Mouse (Mus musculus): ENCODE measurements at regions not wholly inside any gene's neighbourhood (a gene's known extent, or its start where the extent isn't known, plus 50 kb on each side); places are given as distances from the start of the nearest gene placed in this dataset.

DNA sequence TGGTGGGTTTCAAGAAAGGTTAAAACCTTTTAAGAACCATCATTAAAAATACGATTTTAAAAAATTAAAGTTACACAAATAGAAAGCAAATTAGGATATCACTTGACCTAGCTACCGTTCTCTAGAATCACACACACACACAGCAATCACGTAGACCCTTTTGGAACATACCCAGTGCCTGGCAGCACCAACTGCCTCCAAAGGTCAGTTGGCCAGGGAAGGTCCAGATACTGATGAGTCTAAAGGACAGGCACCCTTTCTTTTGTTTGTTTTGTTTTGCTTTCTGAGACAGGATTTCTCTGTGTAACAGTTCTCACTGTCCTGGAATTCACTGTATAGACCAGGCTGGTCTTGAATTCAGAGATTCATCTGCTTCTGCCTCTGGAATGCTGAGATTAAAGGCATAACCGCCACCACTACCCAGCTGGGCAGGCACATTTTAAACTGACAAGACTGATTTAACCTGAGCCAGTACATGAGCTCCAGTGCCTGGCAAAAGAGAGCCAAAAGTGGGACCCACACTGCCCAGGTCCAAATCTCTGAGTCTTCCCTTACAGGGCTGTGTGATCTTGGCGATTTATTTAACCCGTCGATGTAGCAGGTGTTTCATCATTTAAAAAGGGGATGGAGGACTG lies 353.0 kb downstream of the Pmp22 start:
- ATAC-seq (ENCODE audit: low TSS enrichment), result no peak

DNA sequence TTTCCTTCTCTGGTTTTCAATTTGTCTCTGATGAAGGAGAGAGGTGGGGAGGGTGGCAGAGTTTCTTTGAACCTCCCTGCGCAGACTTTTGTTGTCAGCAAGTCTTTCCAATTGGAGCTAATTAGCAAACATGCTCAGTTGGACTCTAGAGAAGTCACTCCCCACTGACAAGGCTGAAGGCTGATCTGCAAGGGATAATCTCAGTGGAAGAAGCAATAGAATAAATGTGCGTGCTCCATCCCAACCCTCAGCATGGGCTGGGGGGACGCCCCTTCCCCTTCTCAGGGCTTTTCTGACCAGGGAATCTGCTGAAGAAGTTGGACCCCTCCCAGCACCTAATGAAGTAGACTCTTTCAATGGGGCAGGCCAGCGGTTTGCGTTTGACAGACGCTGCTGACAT lies 353.8 kb downstream of the Pmp22 start:
- ATAC-seq (ENCODE audit: low TSS enrichment), result no peak

DNA sequence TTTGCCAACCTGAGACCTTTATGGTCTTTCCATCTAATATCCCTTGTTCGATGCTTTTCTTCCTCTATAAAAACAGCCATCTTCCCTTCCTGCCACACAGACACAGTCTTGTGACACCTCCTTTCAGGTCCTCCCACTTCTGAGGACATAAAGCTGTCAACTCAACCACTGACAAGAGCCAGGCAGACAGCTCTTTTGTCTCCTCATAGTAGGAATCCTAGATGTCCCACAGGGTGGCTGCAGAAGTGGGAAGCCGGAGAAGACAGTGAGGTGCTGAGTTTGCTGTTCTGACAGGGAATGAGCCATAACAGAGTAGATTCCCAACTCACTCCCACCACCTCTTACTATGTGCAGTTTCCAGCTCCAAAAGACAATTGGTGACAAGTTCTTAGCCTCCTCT lies 358.4 kb downstream of the Pmp22 start:
- no peak for ATAC-seq (ENCODE audit: low TSS enrichment)

DNA sequence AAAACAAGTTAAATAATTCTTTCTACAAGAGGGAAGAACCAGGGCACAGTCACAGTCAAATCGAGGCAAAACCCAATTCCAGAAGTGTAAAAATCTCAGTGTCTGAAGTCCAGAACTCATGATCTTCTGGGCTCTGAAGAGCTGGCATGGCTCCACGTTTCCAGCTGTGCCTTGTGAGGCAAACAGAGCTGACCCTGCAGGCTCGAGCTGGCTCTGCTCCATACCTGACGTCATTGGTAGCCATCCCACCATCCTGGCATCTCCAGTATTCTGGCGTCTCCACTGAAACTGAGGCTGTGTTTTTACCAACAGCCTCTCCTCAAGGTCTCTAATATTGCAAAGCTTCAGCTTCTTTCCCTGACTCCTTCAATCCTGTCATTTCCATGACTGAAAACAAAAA lies 373.4 kb downstream of the Pmp22 start:
- ATAC-seq (ENCODE audit: low TSS enrichment), result no peak

DNA sequence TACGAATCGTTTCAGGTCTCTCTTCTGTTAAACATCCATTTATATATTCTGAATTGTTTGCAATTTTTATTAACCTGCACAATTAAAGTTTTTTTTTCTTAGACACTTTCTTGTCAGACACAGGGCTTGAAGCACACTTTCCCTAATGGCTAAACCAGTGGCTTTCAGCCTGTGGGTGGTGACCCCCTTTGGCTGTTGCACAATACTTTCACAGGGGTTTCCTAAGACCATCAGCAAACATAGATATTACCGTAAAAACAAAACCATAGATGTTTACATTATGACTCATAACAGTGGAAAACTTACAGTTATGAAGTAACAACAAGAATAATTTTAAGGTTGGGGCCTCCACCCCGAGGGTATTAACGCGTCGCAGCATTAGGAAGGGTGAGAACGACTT lies 378.6 kb downstream of the Pmp22 start:
- no peak for ATAC-seq (ENCODE audit: low TSS enrichment)

DNA sequence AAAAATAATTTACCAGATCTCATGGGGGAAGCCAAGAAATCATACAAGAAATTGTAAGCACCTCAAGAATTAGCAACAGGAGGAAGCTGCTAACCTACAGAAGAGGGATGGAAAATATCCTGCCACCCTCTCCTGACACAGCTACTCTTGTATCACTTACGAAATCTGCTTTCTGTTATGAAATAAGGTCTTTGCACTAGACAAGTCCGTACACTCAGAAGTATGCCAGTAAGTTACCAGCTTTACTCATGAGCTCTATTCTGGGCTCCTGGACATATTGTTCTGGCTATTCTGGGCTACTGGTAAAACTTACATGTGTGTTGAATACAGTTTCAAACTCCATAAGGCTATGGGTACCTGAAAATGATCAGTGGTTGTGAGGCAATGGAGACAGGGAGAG lies 379.9 kb downstream of the Pmp22 start:
- ATAC-seq (ENCODE audit: low TSS enrichment), result peak; percentile 72

DNA sequence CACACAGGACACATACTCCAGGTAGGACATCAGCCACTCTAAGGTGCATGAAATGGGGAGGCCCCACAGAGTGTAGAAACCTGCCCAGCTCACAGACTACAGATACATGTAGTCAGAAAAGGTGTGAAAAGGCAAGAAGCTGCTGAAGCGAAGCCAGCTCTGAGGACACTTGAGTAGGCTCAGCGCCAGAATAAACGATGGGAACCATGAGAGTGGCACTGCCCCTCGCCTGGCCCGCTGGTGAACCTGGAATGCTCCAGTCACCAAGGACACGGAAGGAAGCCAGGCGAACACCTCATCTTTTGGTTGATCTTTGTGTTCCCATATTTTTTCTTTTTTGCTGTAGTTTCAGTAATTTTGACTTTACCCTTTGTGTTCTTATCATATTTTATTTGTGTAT lies 381.8 kb downstream of the Pmp22 start:
- ATAC-seq (ENCODE audit: low TSS enrichment), result no peak

DNA sequence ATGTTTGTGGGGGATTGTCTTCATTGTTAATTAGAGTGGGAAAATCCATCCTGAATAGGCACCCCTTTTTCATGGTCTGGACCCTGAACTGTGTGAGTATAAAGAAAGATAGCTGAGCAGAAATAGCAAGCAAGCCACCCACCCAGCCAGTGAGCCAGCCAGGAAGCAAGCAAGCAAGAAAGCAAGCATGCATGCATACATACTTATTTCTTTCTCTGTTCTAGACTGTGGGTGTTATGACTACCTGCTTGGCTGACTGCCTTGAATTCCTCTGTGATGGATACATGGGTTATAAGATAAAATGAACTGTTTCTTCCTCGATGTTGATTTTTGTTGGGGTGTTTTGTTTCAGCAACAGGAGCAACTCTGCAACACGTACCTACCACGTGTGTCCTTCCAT lies 385.8 kb downstream of the Pmp22 start:
- peak; percentile 88 for ATAC-seq (ENCODE audit: low TSS enrichment)

DNA sequence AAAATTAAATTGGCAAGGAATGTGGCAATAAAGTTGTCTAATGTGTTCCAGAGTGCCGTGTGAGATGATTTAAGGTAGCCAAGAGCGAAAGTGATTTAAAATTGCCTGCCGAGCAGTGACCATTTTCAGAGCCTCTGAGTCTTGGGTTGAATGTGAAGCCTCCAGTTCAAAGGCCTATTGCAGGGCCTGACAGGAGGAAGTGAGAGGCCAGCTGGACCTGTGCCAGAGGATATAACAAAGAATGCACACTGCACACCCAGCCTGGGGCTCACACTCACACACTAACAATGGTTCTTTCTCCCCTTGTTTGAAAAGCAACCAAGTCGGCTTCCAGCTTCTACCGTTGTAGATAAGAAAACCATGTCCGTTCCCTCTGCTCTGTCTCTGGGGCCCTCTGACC lies 390.1 kb downstream of the Pmp22 start:
- ATAC-seq (ENCODE audit: low TSS enrichment), result peak; percentile 31; the same call in 1 of the 2 replicates

DNA sequence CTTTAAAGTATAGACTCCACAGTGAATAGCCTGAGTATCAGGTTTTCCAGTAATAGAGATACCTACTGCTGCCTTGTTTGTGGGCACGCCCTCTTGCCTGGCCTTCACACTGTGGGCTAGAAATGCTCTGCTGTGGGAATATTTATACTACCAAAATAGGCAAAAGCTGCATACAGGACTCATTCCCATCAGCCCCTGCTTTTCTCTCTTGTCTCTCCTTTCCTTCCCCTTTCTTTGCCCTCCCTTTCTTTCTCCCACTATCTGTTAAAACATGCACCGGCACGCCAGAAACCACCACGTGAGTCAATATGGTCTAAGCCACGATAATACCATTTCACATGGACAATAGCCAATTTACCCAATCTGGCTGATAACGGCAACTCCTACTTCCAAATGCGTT lies 395.5 kb downstream of the Pmp22 start:
- ATAC-seq (ENCODE audit: low TSS enrichment), result no peak

DNA sequence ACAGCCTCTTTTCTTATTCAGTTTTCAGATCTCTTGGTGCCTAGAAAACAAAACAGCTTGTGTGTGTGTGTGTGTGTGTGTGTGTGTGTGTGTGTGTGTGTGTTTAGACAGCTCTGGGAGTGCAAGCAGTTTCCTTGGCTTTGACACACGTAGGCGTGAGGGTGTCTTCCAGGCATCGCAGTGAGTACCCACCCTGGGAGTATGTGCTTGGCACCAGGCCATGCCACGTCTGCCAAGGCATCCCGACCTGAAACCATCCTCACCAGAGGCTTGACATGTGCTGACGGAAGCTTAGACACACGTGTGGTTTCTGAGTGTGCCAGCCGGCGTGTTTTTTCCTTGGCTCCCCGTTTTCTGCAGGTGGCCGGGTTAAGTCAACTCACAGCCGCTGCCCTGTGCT lies 396.6 kb downstream of the Pmp22 start:
- no peak for ATAC-seq (ENCODE audit: low TSS enrichment)

DNA sequence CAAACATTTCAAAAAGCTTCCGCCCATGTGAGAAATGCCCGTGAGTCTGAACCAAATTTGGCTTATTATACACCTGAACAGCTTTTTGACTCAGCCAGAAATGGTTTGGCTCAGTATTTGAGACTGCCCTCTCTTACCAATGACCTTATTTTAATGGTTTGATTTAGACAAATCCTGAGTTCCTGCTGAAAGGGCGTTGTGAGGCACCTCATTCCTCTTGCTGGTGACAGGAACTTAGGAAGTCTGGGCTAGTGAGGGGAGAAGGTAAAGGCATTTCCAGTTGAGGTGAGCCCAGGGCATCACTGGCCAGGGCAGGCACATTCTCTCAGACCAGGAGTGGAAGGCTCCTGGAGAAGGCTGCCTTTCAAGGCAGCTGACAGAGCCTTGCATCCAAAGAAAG lies 396.1 kb downstream of the Hs3st3b1 start:
- no peak for ATAC-seq (ENCODE audit: low TSS enrichment)

DNA sequence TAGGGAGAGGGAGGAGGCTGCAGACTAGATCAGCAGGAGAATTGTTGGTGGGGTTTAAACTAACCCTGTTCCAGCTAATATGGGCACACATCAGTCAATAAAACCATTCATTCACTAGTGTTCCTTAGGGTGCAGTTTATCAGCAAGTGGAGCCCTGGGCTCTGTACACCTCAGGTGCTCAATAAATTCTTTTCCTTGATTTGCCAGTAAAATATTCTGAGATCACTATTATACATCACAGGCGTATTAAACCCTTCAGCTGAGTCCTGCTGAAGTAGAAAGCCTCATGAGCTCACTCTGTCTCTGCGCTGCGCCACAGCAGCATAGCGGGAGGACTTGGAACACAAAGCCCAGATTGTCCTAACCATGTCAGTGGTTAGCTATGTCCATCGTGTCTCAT lies 389.3 kb downstream of the Hs3st3b1 start:
- no peak for ATAC-seq (ENCODE audit: low TSS enrichment)

DNA sequence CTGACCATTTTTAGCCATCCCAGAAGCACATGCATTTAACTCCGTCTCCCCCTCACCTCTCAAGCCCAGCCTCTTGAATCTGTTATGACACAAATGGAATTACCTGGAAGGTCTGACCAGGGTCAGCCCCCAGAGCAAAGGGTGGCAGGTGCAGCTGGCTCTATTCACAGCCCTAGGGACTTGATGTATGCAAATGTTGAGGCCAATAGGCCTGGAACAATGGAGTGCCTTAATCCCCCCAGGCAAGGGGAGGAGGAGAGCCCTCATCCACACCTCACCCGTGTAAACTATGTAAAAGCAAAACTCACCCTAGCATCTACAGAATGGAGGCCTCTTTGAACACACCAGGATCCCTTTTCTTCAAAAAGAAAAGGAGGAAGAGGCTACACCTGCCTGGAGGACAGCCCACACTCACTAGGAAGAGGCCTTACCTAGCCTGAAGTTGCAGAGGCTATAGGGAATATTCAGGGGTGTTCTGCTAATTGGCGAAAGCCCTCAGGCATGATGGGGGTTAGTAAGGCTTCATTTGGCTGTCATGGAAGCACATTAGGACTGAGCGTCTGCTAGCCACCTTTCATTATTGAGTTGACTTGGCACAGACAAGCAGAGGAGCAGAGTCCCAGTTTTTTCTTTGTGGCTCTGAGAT lies 388.4 kb downstream of the Hs3st3b1 start:
- no peak for ATAC-seq (ENCODE audit: low TSS enrichment)

DNA sequence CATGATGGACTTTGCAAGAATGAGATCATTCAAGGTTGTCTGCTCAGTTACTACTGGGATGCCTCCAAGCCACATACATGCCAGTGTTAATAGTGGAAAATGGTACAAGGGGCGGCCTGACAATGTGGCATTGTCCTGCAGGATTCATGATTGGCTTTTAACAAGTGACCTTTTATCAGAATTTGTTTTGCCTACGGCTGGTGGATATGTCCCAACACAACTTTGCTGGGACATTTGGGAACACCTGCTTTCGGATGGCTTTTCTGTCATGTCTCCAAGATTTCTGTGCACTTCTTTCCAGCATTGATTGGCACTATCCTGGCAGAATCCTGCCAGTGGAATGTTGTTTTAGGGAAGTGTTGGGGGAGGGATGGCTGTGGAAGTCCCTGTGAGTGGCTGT lies 384.4 kb downstream of the Hs3st3b1 start:
- ATAC-seq (ENCODE audit: low TSS enrichment), result no peak

DNA sequence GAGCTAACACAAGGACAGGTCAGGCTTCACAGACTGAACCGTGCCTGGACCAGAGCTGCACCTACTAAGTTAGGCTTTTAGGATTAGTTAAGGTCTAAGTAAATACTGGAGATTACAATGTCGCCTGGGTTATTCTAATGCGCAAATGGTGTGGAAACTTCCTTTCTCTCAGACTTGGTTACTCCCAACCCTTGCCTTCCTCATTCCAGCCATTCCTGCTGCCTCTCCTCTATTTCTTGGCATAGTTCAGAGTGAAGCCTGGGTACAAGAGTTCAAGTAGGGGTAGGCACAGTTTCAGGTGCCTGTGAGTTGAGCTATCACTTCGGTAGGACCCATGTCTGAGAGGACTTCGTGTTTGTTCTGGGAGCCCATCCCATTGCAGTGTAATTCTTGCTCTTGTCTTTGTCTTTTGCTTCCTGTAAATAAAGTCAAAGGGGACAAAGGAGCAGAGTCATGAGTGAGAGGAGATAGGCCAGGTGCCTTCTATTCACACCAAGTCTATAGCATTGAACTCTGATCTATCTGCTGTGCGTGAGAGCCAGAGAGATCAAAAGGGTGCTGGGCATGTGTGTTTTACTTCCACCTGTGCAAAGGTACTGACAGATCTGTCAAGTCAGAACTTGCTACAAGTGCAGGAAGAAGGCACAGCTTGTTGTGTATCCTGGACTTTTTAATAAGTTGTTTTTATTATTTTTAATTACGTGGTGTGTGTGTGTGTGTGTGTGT lies 378.0 kb downstream of the Hs3st3b1 start:
- ATAC-seq (ENCODE audit: low TSS enrichment), result no peak

DNA sequence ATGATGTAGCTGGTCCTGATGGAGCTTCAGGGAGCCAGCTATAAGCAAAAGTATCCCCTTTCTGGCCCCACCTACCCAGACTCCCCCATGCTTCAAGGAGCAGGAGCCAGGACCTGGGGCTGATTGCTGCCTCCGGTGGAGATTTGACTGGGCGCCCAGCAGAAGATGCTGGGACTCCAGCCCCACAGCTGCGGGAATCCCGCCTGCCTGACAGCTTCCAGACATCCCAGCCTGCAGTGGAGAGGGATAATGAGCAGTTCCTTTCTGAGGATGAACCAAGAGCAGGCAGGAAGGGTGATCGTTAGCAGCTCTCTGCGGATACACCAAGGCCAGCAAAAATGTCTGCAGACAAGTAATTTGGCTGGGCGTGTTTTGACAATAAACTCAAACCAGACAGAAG lies 376.6 kb downstream of the Hs3st3b1 start:
- ATAC-seq (ENCODE audit: low TSS enrichment), result no peak

DNA sequence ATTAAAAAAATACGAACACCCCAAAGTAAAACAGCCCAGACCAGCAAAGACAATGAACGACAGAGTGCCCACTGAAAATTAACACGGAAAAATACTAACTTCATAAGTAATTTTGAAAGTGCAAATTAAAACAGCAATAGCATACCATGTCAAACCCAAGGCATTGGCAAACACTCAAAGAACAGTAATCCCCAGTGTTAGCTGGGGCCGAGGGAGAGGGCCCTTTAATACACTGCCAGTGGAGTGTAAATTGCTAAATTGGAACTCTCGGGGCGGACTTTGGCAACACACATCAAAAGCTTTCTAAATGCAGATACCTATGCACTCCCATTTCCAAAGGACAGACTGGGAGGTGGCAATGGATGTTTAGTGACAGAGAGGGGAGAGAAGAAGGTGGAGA lies 361.6 kb downstream of the Hs3st3b1 start:
- ATAC-seq (ENCODE audit: low TSS enrichment), result no peak

DNA sequence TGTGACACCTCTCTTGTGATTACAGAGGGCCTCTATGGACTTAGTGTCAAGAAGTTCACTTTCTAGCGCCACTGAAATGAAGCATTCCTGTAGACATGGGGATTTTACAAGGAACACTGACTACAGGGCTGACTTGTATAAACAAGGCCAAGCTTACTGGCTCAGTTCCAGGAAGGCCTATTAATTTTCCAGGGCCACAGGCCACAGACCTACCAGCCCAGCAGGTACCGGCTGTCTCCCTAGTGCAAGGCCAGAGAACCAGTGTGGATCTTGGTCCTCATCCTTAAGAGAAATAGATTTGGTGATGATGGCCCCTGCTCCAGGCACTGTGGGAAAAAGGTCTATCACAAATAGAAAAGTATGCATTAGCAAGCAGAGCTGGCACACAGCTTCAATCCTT lies 359.4 kb downstream of the Hs3st3b1 start:
- no peak for ATAC-seq (ENCODE audit: low TSS enrichment)

DNA sequence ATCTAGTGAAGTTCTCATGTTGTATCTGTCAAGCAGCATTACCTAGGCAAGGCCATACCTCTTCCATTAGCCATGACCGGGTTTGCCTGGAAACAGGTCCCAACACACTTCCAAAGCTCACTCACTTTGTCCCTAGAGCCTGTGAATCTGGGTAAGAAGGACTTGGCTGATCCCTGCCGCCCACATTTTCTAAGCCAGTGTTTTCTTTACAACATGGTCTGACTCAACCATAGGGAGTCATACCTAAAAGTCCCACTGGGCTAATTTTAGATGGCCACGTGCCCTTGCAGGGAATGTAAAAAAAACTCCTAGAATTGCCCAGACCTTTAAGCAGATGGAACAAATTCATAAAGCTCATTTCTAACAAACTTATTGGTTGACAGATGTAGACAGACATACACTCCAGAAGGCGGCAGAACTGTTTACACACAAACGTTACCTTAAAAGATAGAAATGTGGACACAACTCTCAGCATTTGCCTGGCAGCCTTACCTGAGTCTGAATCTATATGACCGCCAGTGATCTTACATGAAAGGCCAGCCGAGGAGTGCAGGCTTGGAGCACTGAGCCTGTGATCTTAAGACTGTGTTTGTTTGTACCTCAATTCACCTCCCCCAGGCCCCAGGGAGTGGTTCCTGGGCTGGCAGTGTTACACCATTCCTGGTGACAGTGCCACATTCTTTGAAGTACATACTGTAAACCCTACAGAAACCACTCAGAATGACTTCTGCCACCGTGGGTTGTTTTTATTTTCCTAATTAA lies 356.4 kb downstream of the Hs3st3b1 start:
- peak; percentile 44; the same call in 1 of the 2 replicates for ATAC-seq (ENCODE audit: low TSS enrichment)

DNA sequence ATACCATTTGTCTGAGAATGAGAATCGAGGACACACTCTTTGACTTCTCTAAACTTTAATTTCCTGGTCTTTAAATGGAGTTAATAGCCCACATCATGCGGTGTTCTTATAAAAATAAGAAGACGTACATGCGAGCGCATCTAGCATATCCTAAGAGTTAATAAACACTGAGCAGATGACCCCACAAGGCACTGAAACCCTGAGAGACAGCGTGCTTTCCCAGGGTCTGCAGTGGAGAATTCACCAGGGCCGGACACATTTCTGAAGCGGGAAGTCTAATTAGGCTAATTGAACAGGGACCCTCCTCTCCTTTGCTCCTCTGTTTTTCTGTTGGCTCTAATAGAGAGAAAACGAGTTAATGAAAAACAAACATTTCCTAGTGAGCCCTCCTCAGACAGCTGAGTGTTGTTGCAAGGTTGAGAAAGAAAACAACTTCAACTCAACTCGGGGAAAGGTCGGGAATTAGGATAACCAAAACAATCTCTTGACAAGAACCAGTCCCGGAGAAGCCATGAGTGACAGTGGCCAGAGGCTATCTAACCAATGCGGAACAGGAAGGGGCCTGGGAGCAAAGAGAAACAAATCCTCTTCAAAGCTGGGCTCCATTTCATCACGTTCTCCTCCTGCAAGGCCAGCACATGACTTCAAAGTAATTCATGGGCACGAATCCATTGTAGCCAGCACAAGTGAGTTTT lies 352.2 kb downstream of the Hs3st3b1 start:
- no peak for ATAC-seq (ENCODE audit: low TSS enrichment)

DNA sequence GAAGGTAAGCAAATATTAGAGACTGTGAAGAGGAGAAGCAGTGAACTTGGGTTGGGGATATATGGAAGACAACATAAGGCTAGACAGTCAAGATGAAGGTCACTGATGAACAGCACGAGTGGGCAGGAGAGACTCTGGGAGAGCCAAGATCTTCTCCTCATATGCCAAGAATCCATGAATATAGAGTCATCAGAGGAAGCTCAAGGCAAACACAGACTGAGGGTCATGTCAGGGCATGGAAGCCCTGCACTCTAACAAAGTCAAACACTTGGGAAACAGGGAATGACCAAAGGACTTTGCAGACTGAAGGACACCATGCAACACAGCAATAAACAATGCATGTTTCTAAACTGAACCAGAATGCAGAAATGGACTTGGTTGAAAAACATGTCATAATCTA lies 351.4 kb downstream of the Hs3st3b1 start:
- ATAC-seq (ENCODE audit: low TSS enrichment), result no peak

All from frontal cortex, adult (tissue).